Mouse (Mus musculus) pancreas, adult 10 weeks (tissue): ENCODE data around the gene Kcna10. TPM values are rescaled to one million over a fixed set of nuclear protein-coding genes. Genes with fewer than 3 reads are reported as not detected.

ENCODE experiments used
- polyA plus RNA-seq: library from polyadenylated mRNA; stranded (reverse); fragments of 350-450 nt; fragmentation: Illumina TruSeq; extraction: RNeasy Lipid Tissue Mini Kit (QIAGEN cat#74804); gene quantifications from one replicate; pipeline ENCODE4 v1.2.3, GENCODE M21; 2015; ENCODE audit warnings: low read depth, low replicate concordance; ENCODE audit not compliant: insufficient read depth

Gene Kcna10
- polyA plus RNA-seq, result not detected

GRCm38 (mm10) chr3:107182756-107183155 is at the start of gene Kcna10:
Gene Kcna10, plus strand, starts transcription at chr3:107183056.

GRCm38 (mm10) chr3:107221608-107222007 is 38.8 kb downstream of the Kcna10 start, which contains the start of gene Cym:
Gene Cym, minus strand, starts transcription at chr3:107221732.

GRCm38 (mm10) chr3:107230527-107230926 is 47.7 kb downstream of the Kcna10 start, which contains the start of gene A630076J17Rik:
Gene A630076J17Rik, plus strand, starts transcription at chr3:107230614.

DNA sequence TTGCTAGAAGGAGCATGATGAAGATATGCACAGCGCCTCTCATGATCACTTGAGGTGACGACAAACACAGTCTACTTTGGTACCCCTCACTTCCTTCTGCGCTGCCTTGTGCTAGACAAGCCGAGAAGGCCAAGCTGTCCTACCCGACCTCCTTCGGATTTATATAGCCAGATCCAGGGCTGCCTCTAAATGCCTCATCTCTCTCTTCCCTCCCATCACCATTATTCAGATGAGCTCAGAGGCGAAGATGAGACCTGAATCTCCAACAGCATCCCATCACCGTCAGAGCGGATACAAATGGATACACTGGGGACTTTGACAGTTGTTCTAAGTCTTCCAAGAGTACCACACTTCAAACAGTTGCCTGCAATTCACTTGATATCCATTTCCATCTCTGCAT is 56.8 kb downstream of the Kcna10 start, which contains the start of gene Prok1:
Prok1 (minus strand) TSS at position 101 of the 400 bp plus-strand sequence.

Other genes starting within 250 kb of the Kcna10 start
- not detected for gene Kcna3, start 146.9 kb upstream of the Kcna10 start, polyA plus RNA-seq
- gene Kcna2, start 81.9 kb upstream of the Kcna10 start, polyA plus RNA-seq, result 1.1 TPM
- not detected for gene Cym, start 38.7 kb downstream of the Kcna10 start, polyA plus RNA-seq
- gene A630076J17Rik, start 47.6 kb downstream of the Kcna10 start, polyA plus RNA-seq, result not detected
- not detected for gene Prok1, start 56.7 kb downstream of the Kcna10 start, polyA plus RNA-seq
- gene Lamtor5, start 95.8 kb downstream of the Kcna10 start, polyA plus RNA-seq, result 20.9 TPM
- gene Slc16a4, start 108.2 kb downstream of the Kcna10 start, polyA plus RNA-seq, result 0.57 TPM
- 2.5 TPM for gene Rbm15, start 150.6 kb downstream of the Kcna10 start, polyA plus RNA-seq